Mouse (Mus musculus): Measurements from ENCODE around the gene Afdn. TPM values are rescaled to one million over a fixed set of nuclear protein-coding genes. Genes with fewer than 3 reads are reported as not detected.
"Not testable (repeated sequence)": the region's sequence is repeated elsewhere in the genome, so short reads cannot be mapped to it uniquely, and the experiment has no call there.

Gene Afdn
- total RNA-seq, 1 experiment, result 92.4 TPM

DNA sequence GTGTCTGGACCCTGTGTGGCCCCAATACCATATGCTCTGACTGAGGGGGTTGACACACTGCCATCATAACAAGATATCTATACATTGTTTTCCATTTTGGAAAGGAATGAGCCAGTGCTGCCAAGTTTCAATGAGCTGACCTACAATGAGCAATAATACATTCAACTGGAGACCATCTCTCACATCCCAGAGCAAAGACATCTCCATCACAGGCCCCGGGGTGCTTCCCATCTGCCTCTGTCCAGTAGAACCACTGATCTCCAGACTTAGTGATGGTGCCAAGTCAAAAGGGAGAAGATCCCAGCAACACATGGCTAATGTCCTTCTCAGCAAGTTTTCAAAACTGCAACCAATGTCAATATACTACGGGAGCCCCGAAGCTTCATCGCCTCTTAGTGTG, 177.4 kb downstream of the Afdn start:
- no peak overlapping the region for H3K9ac ChIP-seq (ENCODE audit: insufficient read depth, low read depth, low read length, poor library complexity, severe bottlenecking)
- H3K27ac ChIP-seq (ENCODE audit: insufficient read depth, low read depth, low read length, poor library complexity, severe bottlenecking), result no peak overlapping the region
- no peaks in the 10 kb centered on the region for H3K4me1 ChIP-seq (ENCODE audit: control insufficient read depth in 2 of 2, insufficient read depth in 2 of 2, low read length in 2 of 2, poor library complexity in 1 of 2)
- in situ Hi-C loops (cut with MboI; ENCODE audit: low sequenced_read_pairs in 2 of 2, unreplicated experiment in 2 of 2), result no loop called here
- H3K4me3 ChIP-seq (ENCODE audit: insufficient read depth in 1 of 2, low read depth in 1 of 2, low read length in 2 of 2, poor library complexity in 1 of 2, severe bottlenecking in 1 of 2), result no peak overlapping the region
- DNase-seq (ENCODE audit: low read depth, low spot score), result no peak
- H3K9me3 ChIP-seq (ENCODE audit: control insufficient read depth, insufficient read depth, low read depth, low read length), result no peaks in the 10 kb centered on the region
- TF ChIP-seq MAFK (IDR thresholded peaks at IDR 0.05; ENCODE audit: insufficient read depth, low read depth, low read length), result no peak
- no peak for TF ChIP-seq HCFC1 (IDR thresholded peaks at IDR 0.05; ENCODE audit: borderline replicate concordance, insufficient read depth, low read length)
- TF ChIP-seq ZNF384 (IDR thresholded peaks at IDR 0.05; ENCODE audit: low read depth, low read length), result no peak
- TF ChIP-seq CHD2 (IDR thresholded peaks at IDR 0.05; ENCODE audit: low read depth, low read length), result no peak
- TF ChIP-seq ZC3H11A (IDR thresholded peaks at IDR 0.05; ENCODE audit: borderline replicate concordance, low read depth, low read length), result no peak
- no peaks in the 10 kb centered on the region for H3K36me3 ChIP-seq (ENCODE audit: control insufficient read depth, insufficient read depth, low read length, poor library complexity, severe bottlenecking)

DNA sequence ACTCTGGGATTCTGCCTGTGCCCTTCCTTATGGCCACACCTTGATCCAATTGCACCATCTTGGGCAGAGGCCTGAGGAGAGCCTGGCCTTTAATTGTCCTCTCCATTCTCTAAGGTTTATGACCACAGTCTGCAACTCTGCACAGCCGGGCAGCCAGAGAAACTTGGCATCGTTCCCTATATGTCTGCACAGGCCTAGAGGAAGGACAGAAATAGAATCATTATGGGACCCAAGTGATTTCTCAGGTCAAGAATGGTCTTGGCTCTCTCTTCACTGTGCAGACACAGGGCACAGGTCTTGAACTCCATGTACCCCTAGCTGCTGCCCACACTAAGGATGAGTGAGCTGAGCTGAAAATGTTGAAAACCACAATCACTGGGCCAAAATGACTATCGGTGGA, 178.3 kb downstream of the Afdn start:
- Histone ChIP-seq H3K4me1 (ENCODE audit: control insufficient read depth in 2 of 2, insufficient read depth in 2 of 2, low read length in 2 of 2, poor library complexity in 1 of 2) (no peaks in the 10 kb centered on the region), H3K4me3 (ENCODE audit: insufficient read depth in 1 of 2, low read depth in 1 of 2, low read length in 2 of 2, poor library complexity in 1 of 2, severe bottlenecking in 1 of 2) (no peak overlapping the region), H3K36me3 (ENCODE audit: control insufficient read depth, insufficient read depth, low read length, poor library complexity, severe bottlenecking) (no peaks in the 10 kb centered on the region), H3K9ac (ENCODE audit: insufficient read depth, low read depth, low read length, poor library complexity, severe bottlenecking) (no peak overlapping the region), H3K9me3 (ENCODE audit: control insufficient read depth, insufficient read depth, low read depth, low read length) (no peaks in the 10 kb centered on the region), H3K27ac (ENCODE audit: insufficient read depth, low read depth, low read length, poor library complexity, severe bottlenecking) (no peak overlapping the region)
- in situ Hi-C loops (cut with MboI; ENCODE audit: low sequenced_read_pairs in 2 of 2, unreplicated experiment in 2 of 2), result no loop called here
- TF ChIP-seq HCFC1 (IDR thresholded peaks at IDR 0.05; ENCODE audit: borderline replicate concordance, insufficient read depth, low read length) (no peak), ZC3H11A (IDR thresholded peaks at IDR 0.05; ENCODE audit: borderline replicate concordance, low read depth, low read length) (no peak), ZNF384 (IDR thresholded peaks at IDR 0.05; ENCODE audit: low read depth, low read length) (no peak), CHD2 (IDR thresholded peaks at IDR 0.05; ENCODE audit: low read depth, low read length) (no peak), MAFK (IDR thresholded peaks at IDR 0.05; ENCODE audit: insufficient read depth, low read depth, low read length) (no peak)
- no peak for DNase-seq (ENCODE audit: low read depth, low spot score)

DNA sequence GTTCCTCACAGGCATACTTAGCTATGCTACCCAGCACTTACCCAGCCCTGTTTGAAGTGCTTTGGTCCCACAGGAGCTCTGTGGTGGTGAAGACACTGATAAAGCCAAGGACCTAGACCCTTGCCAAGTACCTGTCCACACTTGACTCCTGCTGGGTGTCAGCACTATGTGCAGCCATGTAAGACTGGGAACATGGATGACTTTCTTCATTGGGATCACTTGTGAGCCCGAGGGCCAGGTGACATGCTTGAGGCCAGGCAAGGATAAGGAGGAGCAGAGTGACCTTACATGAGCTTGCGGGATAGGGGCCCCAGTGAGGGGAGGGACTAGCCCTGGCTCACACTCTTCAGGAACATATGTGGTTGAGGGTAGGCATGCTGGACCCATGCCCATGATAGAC, 178.9 kb downstream of the Afdn start:
- DNase-seq (ENCODE audit: low read depth, low spot score); H3K9me3 ChIP-seq (ENCODE audit: control insufficient read depth, insufficient read depth, low read depth, low read length); H3K36me3 ChIP-seq (ENCODE audit: control insufficient read depth, insufficient read depth, low read length, poor library complexity, severe bottlenecking); H3K27ac ChIP-seq (ENCODE audit: insufficient read depth, low read depth, low read length, poor library complexity, severe bottlenecking); H3K4me1 ChIP-seq (ENCODE audit: control insufficient read depth in 2 of 2, insufficient read depth in 2 of 2, low read length in 2 of 2, poor library complexity in 1 of 2); H3K9ac ChIP-seq (ENCODE audit: insufficient read depth, low read depth, low read length, poor library complexity, severe bottlenecking); H3K4me3 ChIP-seq (ENCODE audit: insufficient read depth in 1 of 2, low read depth in 1 of 2, low read length in 2 of 2, poor library complexity in 1 of 2, severe bottlenecking in 1 of 2); in situ Hi-C loops (cut with MboI; ENCODE audit: low sequenced_read_pairs in 2 of 2, unreplicated experiment in 2 of 2): not testable (repeated sequence)

DNA sequence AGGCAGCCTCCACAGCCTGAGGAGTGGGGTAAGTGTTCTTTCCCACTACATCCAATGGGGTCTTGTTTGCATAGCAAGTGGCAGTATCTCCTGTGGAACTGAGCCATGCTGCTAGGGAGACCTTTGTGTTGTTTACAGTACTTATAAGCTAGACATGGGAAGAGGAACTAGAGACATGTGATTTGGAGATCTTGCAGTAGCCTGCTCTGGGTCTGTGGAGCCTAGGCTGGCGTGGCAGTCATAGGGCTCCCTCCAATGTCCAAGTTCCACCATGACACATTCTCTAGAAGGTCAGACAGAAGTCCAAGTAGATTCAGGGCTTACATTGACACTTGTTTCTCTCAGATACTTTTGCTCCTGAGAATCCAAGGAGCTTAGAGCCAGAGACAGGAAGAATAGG, 180.1 kb downstream of the Afdn start:
- DNase-seq (ENCODE audit: low read depth, low spot score), result no peak
- no peaks in the 10 kb centered on the region for H3K4me1 ChIP-seq (ENCODE audit: control insufficient read depth in 2 of 2, insufficient read depth in 2 of 2, low read length in 2 of 2, poor library complexity in 1 of 2)
- H3K4me3 ChIP-seq (ENCODE audit: insufficient read depth in 1 of 2, low read depth in 1 of 2, low read length in 2 of 2, poor library complexity in 1 of 2, severe bottlenecking in 1 of 2), result no peak overlapping the region
- H3K9me3 ChIP-seq (ENCODE audit: control insufficient read depth, insufficient read depth, low read depth, low read length), result no peaks in the 10 kb centered on the region
- TF ChIP-seq HCFC1 (IDR thresholded peaks at IDR 0.05; ENCODE audit: borderline replicate concordance, insufficient read depth, low read length) (no peak), CHD2 (IDR thresholded peaks at IDR 0.05; ENCODE audit: low read depth, low read length) (no peak), ZC3H11A (IDR thresholded peaks at IDR 0.05; ENCODE audit: borderline replicate concordance, low read depth, low read length) (no peak), ZNF384 (IDR thresholded peaks at IDR 0.05; ENCODE audit: low read depth, low read length) (no peak), MAFK (IDR thresholded peaks at IDR 0.05; ENCODE audit: insufficient read depth, low read depth, low read length) (no peak)
- H3K36me3 ChIP-seq (ENCODE audit: control insufficient read depth, insufficient read depth, low read length, poor library complexity, severe bottlenecking), result no peaks in the 10 kb centered on the region
- no peak overlapping the region for H3K9ac ChIP-seq (ENCODE audit: insufficient read depth, low read depth, low read length, poor library complexity, severe bottlenecking)
- no peak overlapping the region for H3K27ac ChIP-seq (ENCODE audit: insufficient read depth, low read depth, low read length, poor library complexity, severe bottlenecking)
- in situ Hi-C loops (cut with MboI; ENCODE audit: low sequenced_read_pairs in 2 of 2, unreplicated experiment in 2 of 2), result no loop called here

DNA sequence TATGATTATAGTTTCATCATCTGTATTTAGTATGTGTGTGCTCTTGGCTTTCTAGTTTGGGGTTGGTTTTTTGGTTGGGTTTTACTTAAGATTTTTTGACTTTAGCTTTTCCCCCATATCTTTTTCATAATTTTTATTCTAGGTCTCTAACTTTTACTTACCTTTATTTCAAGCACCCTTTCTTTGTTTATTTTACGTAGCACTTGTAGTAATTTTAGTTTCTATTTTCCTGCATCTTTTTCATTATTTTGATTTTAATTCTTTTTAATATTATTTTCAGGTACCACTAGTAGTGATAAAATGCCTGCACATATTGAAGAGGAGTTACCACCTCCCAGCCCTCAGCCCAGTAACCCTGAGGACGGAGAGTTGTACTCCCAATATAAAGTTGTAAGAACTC, 187.7 kb downstream of the Afdn start, which contains the start of gene Gm7168:
Gm7168 (plus strand) TSS at position 301 of the 400 bp plus-strand sequence.
- H3K4me3 ChIP-seq (ENCODE audit: insufficient read depth in 1 of 2, low read depth in 1 of 2, low read length in 2 of 2, poor library complexity in 1 of 2, severe bottlenecking in 1 of 2); DNase-seq (ENCODE audit: low read depth, low spot score); H3K27ac ChIP-seq (ENCODE audit: insufficient read depth, low read depth, low read length, poor library complexity, severe bottlenecking); H3K36me3 ChIP-seq (ENCODE audit: control insufficient read depth, insufficient read depth, low read length, poor library complexity, severe bottlenecking); in situ Hi-C loops (cut with MboI; ENCODE audit: low sequenced_read_pairs in 2 of 2, unreplicated experiment in 2 of 2); H3K9ac ChIP-seq (ENCODE audit: insufficient read depth, low read depth, low read length, poor library complexity, severe bottlenecking); H3K4me1 ChIP-seq (ENCODE audit: control insufficient read depth in 2 of 2, insufficient read depth in 2 of 2, low read length in 2 of 2, poor library complexity in 1 of 2); H3K9me3 ChIP-seq (ENCODE audit: control insufficient read depth, insufficient read depth, low read depth, low read length): not testable (repeated sequence)

DNA sequence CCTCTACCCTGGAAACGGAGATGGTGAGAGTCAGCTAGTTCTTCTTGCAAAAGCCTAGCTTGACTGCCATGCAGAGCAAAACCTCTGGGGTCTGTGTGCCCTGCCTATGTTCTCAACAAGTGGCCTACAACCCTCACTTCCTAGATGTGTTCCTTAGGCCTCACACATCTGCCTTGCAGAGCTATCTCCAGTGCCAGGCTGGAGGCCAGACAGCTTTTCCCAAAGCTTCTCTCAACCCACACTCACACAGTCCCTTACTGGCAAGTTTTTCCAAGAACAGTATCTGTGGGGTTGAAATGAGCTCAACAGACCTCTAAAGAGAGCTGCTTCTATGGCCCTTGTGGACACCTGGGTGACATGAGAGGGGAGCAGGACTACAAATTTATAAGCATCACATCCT, 191.2 kb downstream of the Afdn start:
- H3K36me3 ChIP-seq (ENCODE audit: control insufficient read depth, insufficient read depth, low read length, poor library complexity, severe bottlenecking); H3K27ac ChIP-seq (ENCODE audit: insufficient read depth, low read depth, low read length, poor library complexity, severe bottlenecking); H3K9me3 ChIP-seq (ENCODE audit: control insufficient read depth, insufficient read depth, low read depth, low read length); H3K9ac ChIP-seq (ENCODE audit: insufficient read depth, low read depth, low read length, poor library complexity, severe bottlenecking); DNase-seq (ENCODE audit: low read depth, low spot score); H3K4me1 ChIP-seq (ENCODE audit: control insufficient read depth in 2 of 2, insufficient read depth in 2 of 2, low read length in 2 of 2, poor library complexity in 1 of 2); in situ Hi-C loops (cut with MboI; ENCODE audit: low sequenced_read_pairs in 2 of 2, unreplicated experiment in 2 of 2); H3K4me3 ChIP-seq (ENCODE audit: insufficient read depth in 1 of 2, low read depth in 1 of 2, low read length in 2 of 2, poor library complexity in 1 of 2, severe bottlenecking in 1 of 2): not testable (repeated sequence)

Data from ES-E14 (cell line).